Mouse (Mus musculus) embryo, embryonic 10.5 days (tissue): Measurements from ENCODE around the gene Arntl2.
"Not testable (repeated sequence)": the region's sequence is repeated elsewhere in the genome, so short reads cannot be mapped to it uniquely, and the experiment has no call there.

Source experiments
- DNase-seq: peaks from one replicate; pipeline ENCODE4 v3.0.0-alpha.2; 2015; ENCODE audit warnings: low spot score

Arntl2 gene

GRCm38 (mm10) chr6:146848281-146848680 is 52.4 kb downstream of the Arntl2 start:
- no peak for DNase-seq

GRCm38 (mm10) chr6:146850050-146850449 is 54.2 kb downstream of the Arntl2 start, which contains the start of gene Smco2:
Smco2 (plus strand) TSS chr6:146850104.
- DNase-seq: no peak

GRCm38 (mm10) chr6:146851916-146852315 is 56.1 kb downstream of the Arntl2 start:
- DNase-seq: no peak

- DNase-seq: no peak
Measured at GRCm38 (mm10) chr6:146852739-146853138, 56.9 kb downstream of the Arntl2 start.

- no peak for DNase-seq
Measured at GRCm38 (mm10) chr6:146855185-146855584, 59.3 kb downstream of the Arntl2 start.

- DNase-seq: no peak
Measured at GRCm38 (mm10) chr6:146857386-146857785, 61.5 kb downstream of the Arntl2 start.

GRCm38 (mm10) chr6:146863154-146863553 is 67.3 kb downstream of the Arntl2 start:
- no peak for DNase-seq

- not testable (repeated sequence) for DNase-seq
Measured at GRCm38 (mm10) chr6:146864370-146864769, 68.5 kb downstream of the Arntl2 start.

- DNase-seq: no peak
Measured at GRCm38 (mm10) chr6:146865701-146866100, 69.8 kb downstream of the Arntl2 start.

GRCm38 (mm10) chr6:146871975-146872374 is 76.1 kb downstream of the Arntl2 start:
- DNase-seq: no peak

- DNase-seq: no peak
Measured at GRCm38 (mm10) chr6:146874415-146874814, 78.6 kb downstream of the Arntl2 start.

- DNase-seq: no peak
Measured at GRCm38 (mm10) chr6:146876820-146877219, 81.0 kb downstream of the Arntl2 start.

- no peak for DNase-seq
Measured at GRCm38 (mm10) chr6:146877425-146878045, 81.7 kb downstream of the Arntl2 start.

GRCm38 (mm10) chr6:146878926-146879325 is 83.1 kb downstream of the Arntl2 start:
- peak; percentile 50 for DNase-seq

GRCm38 (mm10) chr6:146879856-146880255 is 84.0 kb downstream of the Arntl2 start:
- DNase-seq: no peak

GRCm38 (mm10) chr6:146880296-146880695 is 84.4 kb downstream of the Arntl2 start:
- DNase-seq: no peak

GRCm38 (mm10) chr6:146881896-146882770 is 86.3 kb downstream of the Arntl2 start:
- DNase-seq: no peak
